Mouse (Mus musculus): ENCODE measurements at regions not wholly inside any gene's neighbourhood (a gene's known extent, or its start where the extent isn't known, plus 50 kb on each side); places are given as distances from the start of the nearest gene placed in this dataset. TPM values are rescaled to one million over a fixed set of nuclear protein-coding genes. Genes with fewer than 3 reads are reported as not detected.

DNA sequence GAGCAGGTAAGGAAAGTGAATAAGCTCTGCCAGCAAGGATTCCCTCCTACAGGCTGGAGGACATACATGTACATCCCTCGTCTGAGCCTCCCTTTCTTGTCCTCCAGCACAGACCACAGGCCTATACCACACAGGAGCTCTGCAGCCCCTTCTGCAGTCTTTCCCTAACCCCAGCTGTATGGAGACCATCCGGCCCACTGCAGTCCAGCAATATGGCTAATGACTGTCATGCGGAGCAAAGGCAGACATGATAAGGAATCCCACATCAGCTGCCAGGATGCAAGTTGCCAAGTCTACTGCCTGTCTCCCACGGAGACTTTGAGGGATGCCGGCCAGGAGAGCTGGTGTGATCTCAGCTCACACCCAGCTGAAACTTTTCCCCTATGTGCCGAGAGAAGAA is 50.5 kb upstream of the Man2a1 start:
- H3K9ac ChIP-seq: no peak overlapping the region
- ATAC-seq (ENCODE audit: insufficient read depth, low FRiP score, low read depth): no peak
- no peak overlapping the region for H3K27ac ChIP-seq
- H3K36me3 ChIP-seq: no peaks in the 10 kb centered on the region
- H3K4me3 ChIP-seq (replicated peaks): no peak overlapping the region
- 63% methylated on average over 6 of the region's 6 CpGs for WGBS
- no peak overlapping the region for H3K4me2 ChIP-seq
- H3K9me3 ChIP-seq: no peaks in the 10 kb centered on the region
- H3K27me3 ChIP-seq (replicated peaks): no peaks in the 10 kb centered on the region
- H3K4me1 ChIP-seq: no peaks in the 10 kb centered on the region

Small RNA genes lying in the stretch of these regions (microRNA-seq; reads per million reads assigned to microRNA genes)
- gene Mir6420: not detected

All from stomach, embryonic 15.5 days (tissue).